Mouse (Mus musculus) forebrain, postnatal 0 days (tissue): ENCODE measurements around the gene Cyp4v3. TPM values are rescaled to one million over a fixed set of nuclear protein-coding genes. Genes with fewer than 3 reads are reported as not detected.
A peak's percentile ranks its signal among the peaks of the same experiment; 100 is the strongest.

Experiments
- ATAC-seq: fragments of 200-750 bp; cut with Nextera tagmentation; 2 replicates; pipeline ENCODE4 v1.8.0; 2017; ENCODE audit warnings: mild to moderate bottlenecking, moderate library complexity
- DNase-seq: peaks from one replicate; pipeline ENCODE4 v3.0.0-alpha.2; 2015
- H3K27ac ChIP-seq: fragments of 300-500 bp; sonication (generic); 2 replicates; pipeline ENCODE4 v1.5.1; 2014; ENCODE audit warnings: low read depth, mild to moderate bottlenecking, antibody characterized with exemption, low read length, moderate library complexity, mixed read lengths
- H3K27me3 ChIP-seq: fragments of 300-500 bp; sonication (generic); 2 replicates; pipeline ENCODE4 v1.6.1; 2014; ENCODE audit warnings: mild to moderate bottlenecking, low read length, mixed read lengths; ENCODE audit not compliant: insufficient read depth
- H3K36me3 ChIP-seq: fragments of 300-500 bp; sonication (generic); 2 replicates; pipeline ENCODE4 v1.6.1; 2014; ENCODE audit warnings: mild to moderate bottlenecking, moderate library complexity; ENCODE audit not compliant: insufficient read depth
- H3K4me1 ChIP-seq: fragments of 300-500 bp; sonication (generic); 2 replicates; pipeline ENCODE4 v1.6.1; 2014; ENCODE audit warnings: antibody characterized with exemption; ENCODE audit not compliant: insufficient read depth
- H3K4me2 ChIP-seq: fragments of 300-500 bp; sonication (generic); 2 replicates; pipeline ENCODE4 v1.6.1; 2014; ENCODE audit warnings: low read depth, mild to moderate bottlenecking, moderate library complexity
- H3K4me3 ChIP-seq: fragments of 300-500 bp; sonication (generic); 2 replicates; pipeline ENCODE4 v1.5.1; 2014; ENCODE audit warnings: low read depth, low read length, mixed read lengths
- H3K9ac ChIP-seq: fragments of 300-500 bp; sonication (generic); 2 replicates; pipeline ENCODE4 v1.6.1; 2014; ENCODE audit warnings: mild to moderate bottlenecking
- H3K9me3 ChIP-seq: fragments of 300-500 bp; sonication (generic); 2 replicates; pipeline ENCODE4 v1.6.1; 2016; ENCODE audit warnings: low read length
- CTCF ChIP-seq: sonication (generic); IDR thresholded peaks from 2 replicates; pipeline ENCODE4 v1.5.1; 2016; ENCODE audit warnings: antibody characterized with exemption, control low read depth, low read depth
- WGBS: fragments of 180-500 bp; shearing (Covaris S2); extraction: QIAGEN DNeasy Blood & Tissue Kit; methylation state at CpG from one replicate; pipeline ENCODE4 v1.1.7; 2014; 5-methylcytosine and 5-hydroxymethylcytosine counted together
- polyA plus RNA-seq: library from polyadenylated mRNA; unstranded; fragments of >200 nt; fragmentation: Nextera tagmentation; extraction: Ambion mirVana; gene quantifications from 2 replicates; pipeline ENCODE4 v1.2.1, GENCODE M21; 2015
- total RNA-seq: library from RNA; depleted of rRNA; stranded (reverse); fragments of >200 nt; gene quantifications from 2 replicates; pipeline ENCODE4 v1.2.3, GENCODE M21; 2014; rRNA removed

Gene Cyp4v3
- 2.2 and 2.4 TPM in 2 replicates for total RNA-seq
- 1.8 and 2.1 TPM in 2 replicates for polyA plus RNA-seq

GRCm38 (mm10) chr8:45332685-45333409, at the start of gene Cyp4v3:
TSS of gene Cyp4v3 (minus strand) at chr8:45333216.
- Histone ChIP-seq H3K4me3 (peak within 1 kb of the TSS; percentile 61), H3K4me1 (peaks cover 8% of the 10 kb centered on the region; the same call in 1 of the 2 replicates), H3K36me3 (no peaks in the 10 kb centered on the region), H3K9me3 (no peaks in the 10 kb centered on the region), H3K4me2 (peak within 1 kb of the TSS; percentile 98), H3K27ac (no peak within 1 kb of the TSS), H3K27me3 (peaks cover 5% of the 10 kb centered on the region; the same call in 1 of the 2 replicates), H3K9ac (peak within 1 kb of the TSS; percentile 52)
- TF ChIP-seq CTCF = no peak
- under 1% methylated on average over 42 of the region's 44 CpGs for WGBS
- DNase-seq (peak; percentile 44), ATAC-seq (peak; percentile 78)

GRCm38 (mm10) chr8:45381963-45382347, 48.9 kb upstream of the Cyp4v3 start, which contains the start of gene Fam149a:
TSS of gene Fam149a (minus strand) at chr8:45382291.
- Histone ChIP-seq H3K4me3 (peak within 1 kb of the TSS; percentile 39), H3K4me2 (peak within 1 kb of the TSS; percentile 82), H3K4me1 (peaks cover 13% of the 10 kb centered on the region; the same call in 1 of the 2 replicates), H3K9ac (peak within 1 kb of the TSS; percentile 39), H3K27me3 (peaks cover 5% of the 10 kb centered on the region; the same call in 1 of the 2 replicates), H3K27ac (no peak within 1 kb of the TSS; the same call in 1 of the 2 replicates), H3K36me3 (no peaks in the 10 kb centered on the region), H3K9me3 (no peaks in the 10 kb centered on the region)
- peak; percentile 83 for ATAC-seq
- no peak for TF ChIP-seq CTCF
- 4% methylated on average over 6 of the region's 6 CpGs for WGBS
- peak; percentile 49 for DNase-seq

- Histone ChIP-seq H3K27ac (no peak overlapping the region), H3K9ac (peak overlapping the region; percentile 39), H3K4me3 (peak overlapping the region; percentile 39), H3K9me3 (no peaks in the 10 kb centered on the region), H3K27me3 (peaks cover 5% of the 10 kb centered on the region; the same call in 1 of the 2 replicates), H3K4me1 (peaks cover 13% of the 10 kb centered on the region; the same call in 1 of the 2 replicates), H3K4me2 (peak overlapping the region; percentile 82), H3K36me3 (no peaks in the 10 kb centered on the region)
- TF ChIP-seq CTCF = no peak
- ATAC-seq (peak; percentile 49), DNase-seq (peak; percentile 20)
- WGBS = 3% methylated on average over 38 of the region's 38 CpGs
Measured at GRCm38 (mm10) chr8:45381075-45381962, 48.3 kb upstream of the Cyp4v3 start.

GRCm38 (mm10) chr8:45380598-45380997, 47.6 kb upstream of the Cyp4v3 start:
- no peak for ATAC-seq
- peak overlapping the region; percentile 39; the same call in 1 of the 2 replicates for H3K4me3 ChIP-seq
- peaks cover 5% of the 10 kb centered on the region; the same call in 1 of the 2 replicates for H3K27me3 ChIP-seq
- peaks cover 13% of the 10 kb centered on the region; the same call in 1 of the 2 replicates for H3K4me1 ChIP-seq
- H3K27ac ChIP-seq = no peak overlapping the region
- peak overlapping the region; percentile 82; the same call in 1 of the 2 replicates for H3K4me2 ChIP-seq
- DNase-seq = no peak
- TF ChIP-seq CTCF = no peak
- no peaks in the 10 kb centered on the region for H3K9me3 ChIP-seq
- H3K36me3 ChIP-seq = no peaks in the 10 kb centered on the region
- WGBS = 26% methylated on average over 4 of the region's 4 CpGs
- no peak overlapping the region for H3K9ac ChIP-seq

- H3K4me1 ChIP-seq = no peaks in the 10 kb centered on the region
- H3K27me3 ChIP-seq = no peaks in the 10 kb centered on the region
- 52% methylated on average over 3 of the region's 3 CpGs for WGBS
- DNase-seq (no peak), ATAC-seq (no peak)
- H3K4me3 ChIP-seq = no peak overlapping the region
- no peaks in the 10 kb centered on the region for H3K36me3 ChIP-seq
- no peaks in the 10 kb centered on the region for H3K9me3 ChIP-seq
- H3K4me2 ChIP-seq = no peak overlapping the region
- TF ChIP-seq CTCF = no peak
- no peak overlapping the region for H3K27ac ChIP-seq
- no peak overlapping the region for H3K9ac ChIP-seq
Measured at GRCm38 (mm10) chr8:45374071-45374470, 41.1 kb upstream of the Cyp4v3 start.

GRCm38 (mm10) chr8:45367154-45367553, 34.1 kb upstream of the Cyp4v3 start:
- DNase-seq = no peak
- Histone ChIP-seq H3K9me3 (no peaks in the 10 kb centered on the region), H3K4me2 (no peak overlapping the region), H3K9ac (no peak overlapping the region), H3K36me3 (no peaks in the 10 kb centered on the region), H3K4me1 (no peaks in the 10 kb centered on the region), H3K4me3 (no peak overlapping the region), H3K27me3 (no peaks in the 10 kb centered on the region), H3K27ac (no peak overlapping the region)
- ATAC-seq = no peak
- no peak for TF ChIP-seq CTCF
- 97% methylated on average over 1 of the region's 1 CpGs for WGBS
